Mouse (Mus musculus) kidney, embryonic 16.5 days (tissue): ENCODE measurements around the gene Nme6. TPM values are rescaled to one million over a fixed set of nuclear protein-coding genes. Genes with fewer than 3 reads are reported as not detected.
"Not testable (repeated sequence)": the region's sequence is repeated elsewhere in the genome, so short reads cannot be mapped to it uniquely, and the experiment has no call there.

Source experiments
- ATAC-seq: fragments of 200-750 bp; cut with Nextera tagmentation; 2 replicates; pipeline ENCODE4 v1.8.0; 2017; ENCODE audit warnings: moderate TSS enrichment; ENCODE audit not compliant: low FRiP score, low TSS enrichment
- H3K27ac ChIP-seq: fragments of 300-500 bp; sonication (generic); 2 replicates; pipeline ENCODE4 v1.5.1; 2014; ENCODE audit warnings: low read length
- H3K27me3 ChIP-seq: fragments of 300-500 bp; sonication (generic); 2 replicates; pipeline ENCODE4 v1.6.1; 2014; ENCODE audit warnings: low read length, control low read depth, mixed read lengths; ENCODE audit not compliant: insufficient read depth
- H3K36me3 ChIP-seq: fragments of 300-500 bp; sonication (generic); 2 replicates; pipeline ENCODE4 v1.6.1; 2014; ENCODE audit warnings: low read length, control low read depth, mixed read lengths; ENCODE audit not compliant: insufficient read depth
- H3K4me1 ChIP-seq: fragments of 300-500 bp; sonication (generic); 2 replicates; pipeline ENCODE4 v1.6.1; 2014; ENCODE audit warnings: low read length, control low read depth, mixed read lengths; ENCODE audit not compliant: insufficient read depth
- H3K4me2 ChIP-seq: fragments of 300-500 bp; sonication (generic); replicated peaks from 2 replicates; pipeline ENCODE4 v1.6.1; 2014; ENCODE audit warnings: low read depth, low read length
- H3K4me3 ChIP-seq: fragments of 300-500 bp; sonication (generic); 2 replicates; pipeline ENCODE4 v1.5.1; 2014; ENCODE audit warnings: mild to moderate bottlenecking, low read length
- H3K9ac ChIP-seq: fragments of 300-500 bp; sonication (generic); replicated peaks from 2 replicates; pipeline ENCODE4 v1.6.1; 2014; ENCODE audit warnings: low read length
- H3K9me3 ChIP-seq: fragments of 300-500 bp; sonication (generic); 2 replicates; pipeline ENCODE4 v1.6.1; 2016; ENCODE audit warnings: low read length, control low read depth
- WGBS: fragments of 180-500 bp; shearing (Covaris S2); extraction: QIAGEN DNeasy Blood & Tissue Kit; methylation state at CpG from one replicate; pipeline ENCODE4 v1.1.7; 2014; 5-methylcytosine and 5-hydroxymethylcytosine counted together
- polyA plus RNA-seq: library from polyadenylated mRNA; unstranded; fragments of >200 nt; fragmentation: Nextera tagmentation; extraction: Ambion mirVana; gene quantifications from 2 replicates; pipeline ENCODE4 v1.2.1, GENCODE M21; 2015

Gene Nme6
- polyA plus RNA-seq = 77.8 and 79.1 TPM in 2 replicates

DNA sequence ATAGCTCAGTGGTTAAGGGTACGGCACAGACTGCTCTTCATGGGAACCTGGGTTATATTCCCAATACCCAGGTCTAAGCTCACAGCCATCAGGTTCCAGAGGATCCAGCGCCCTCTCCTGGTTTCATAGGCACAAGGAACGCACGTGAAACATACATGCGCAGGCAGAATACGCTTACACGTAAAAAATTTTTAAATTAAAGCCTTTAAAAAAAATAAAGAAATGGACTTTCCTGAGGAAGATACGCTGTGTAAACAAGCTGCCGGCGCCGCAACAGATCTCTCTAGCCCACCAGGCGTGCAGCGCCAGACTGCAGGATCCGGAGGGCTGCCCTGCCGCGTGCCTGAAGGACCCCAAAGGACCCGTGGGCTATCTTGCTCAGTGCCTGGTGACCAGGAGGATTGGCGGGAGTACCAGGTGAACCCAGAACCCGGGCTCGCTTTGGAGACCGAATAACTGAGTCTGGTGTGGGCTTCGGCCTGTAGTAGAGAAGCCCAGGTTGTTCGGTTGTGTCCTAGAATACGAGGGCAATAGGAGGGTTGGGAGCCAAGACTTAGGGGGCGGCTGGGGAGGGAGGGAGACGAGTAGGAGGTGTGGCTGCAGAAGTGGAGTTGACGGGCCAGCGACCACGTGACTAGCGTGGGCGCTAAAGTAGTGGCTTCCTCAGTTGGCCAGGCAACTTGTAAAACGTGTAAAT is at the start of gene Nme6:
TSS of gene Nme6 (plus strand) at position 359 of the 697 bp plus-strand sequence.
- Histone ChIP-seq H3K36me3 (peaks cover 13% of the 10 kb centered on the region), H3K27me3 (no peaks in the 10 kb centered on the region), H3K4me1 (peaks cover 8% of the 10 kb centered on the region), H3K4me3 (peak within 1 kb of the TSS; percentile 61), H3K27ac (peak within 1 kb of the TSS; percentile 76), H3K4me2 (peak within 1 kb of the TSS; percentile 82), H3K9ac (peak within 1 kb of the TSS; percentile 76), H3K9me3 (no peaks in the 10 kb centered on the region)
- ATAC-seq = peak; percentile 98
- WGBS = under 1% methylated on average over 32 of the region's 32 CpGs

DNA sequence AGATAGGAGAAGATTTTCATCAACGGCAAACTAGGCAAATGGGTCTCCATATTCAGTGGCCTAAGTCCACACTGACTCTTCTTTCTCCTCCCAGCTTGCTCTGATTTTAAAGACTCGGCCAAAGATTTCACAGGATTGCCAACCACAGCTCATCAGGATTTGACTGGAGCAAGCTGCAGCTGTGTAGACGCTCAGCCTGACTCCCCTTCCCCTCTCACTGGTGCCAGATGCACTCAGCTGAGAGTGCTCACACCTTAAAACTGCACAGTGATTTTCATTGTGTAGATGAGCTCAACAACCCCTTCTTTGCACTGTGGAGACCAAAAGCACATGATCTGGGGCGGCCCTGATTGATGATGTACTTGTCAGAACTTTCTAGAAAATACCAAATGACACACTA is 42.0 kb upstream of the Nme6 start, which contains the start of gene Fbxw27:
TSS of gene Fbxw27 (minus strand) at position 101 of the 400 bp plus-strand sequence.
- not testable (repeated sequence) for H3K9ac ChIP-seq, H3K27ac ChIP-seq, H3K4me2 ChIP-seq

DNA sequence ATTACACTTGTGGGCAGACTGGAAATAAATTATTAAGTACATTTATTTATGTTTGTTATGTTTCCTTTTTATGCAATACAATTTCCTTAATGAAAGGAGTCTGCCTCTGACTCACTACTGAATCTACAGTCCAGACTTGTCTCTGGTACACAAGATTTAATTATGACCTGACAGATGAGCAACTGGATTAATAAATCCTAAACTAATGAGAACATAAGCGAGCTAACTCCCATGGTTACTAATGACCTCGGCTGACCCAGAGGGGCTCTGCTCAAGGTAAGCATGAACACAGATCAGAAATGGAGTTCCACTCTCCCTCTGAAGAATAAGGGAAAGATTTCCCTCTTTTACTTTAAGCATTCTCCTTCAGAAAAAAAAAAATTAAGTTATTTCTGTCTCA is 37.3 kb upstream of the Nme6 start:
- no peak overlapping the region for H3K4me2 ChIP-seq
- H3K9ac ChIP-seq = no peak overlapping the region
- ATAC-seq = no peak
- no peaks in the 10 kb centered on the region for H3K36me3 ChIP-seq
- H3K27ac ChIP-seq = no peak overlapping the region
- H3K4me1 ChIP-seq = no peaks in the 10 kb centered on the region
- H3K27me3 ChIP-seq = no peaks in the 10 kb centered on the region
- no peak overlapping the region for H3K4me3 ChIP-seq
- H3K9me3 ChIP-seq = no peaks in the 10 kb centered on the region
- 52% methylated on average over 2 of the region's 2 CpGs for WGBS

More for the DNA sequence above, 42.0 kb upstream of the Nme6 start, which contains the start of gene Fbxw27:
- not testable (repeated sequence) for ATAC-seq, H3K27me3 ChIP-seq, H3K9me3 ChIP-seq, H3K36me3 ChIP-seq, H3K4me3 ChIP-seq, H3K4me1 ChIP-seq
- WGBS = 81% methylated on average over 4 of the region's 4 CpGs

DNA sequence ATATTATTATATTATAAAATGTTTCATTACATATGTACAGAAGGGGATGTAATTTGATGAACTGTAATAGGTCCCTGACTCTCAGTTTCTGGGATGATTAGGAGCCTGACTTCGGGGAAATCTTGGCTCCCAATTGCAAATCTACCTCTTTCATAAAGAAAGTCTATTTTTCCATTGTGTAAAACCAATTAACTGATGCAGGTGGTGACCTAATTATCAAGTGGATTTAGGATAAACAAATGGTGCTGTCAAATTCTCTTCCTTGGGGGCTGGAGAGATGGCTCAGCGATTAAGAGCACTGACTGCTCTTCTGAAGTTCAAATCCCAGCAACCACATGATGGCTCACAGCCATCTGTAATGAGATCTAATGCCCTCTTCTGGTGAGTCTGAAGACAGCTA is 36.7 kb upstream of the Nme6 start:
- H3K9me3 ChIP-seq = no peaks in the 10 kb centered on the region
- no peak overlapping the region for H3K4me2 ChIP-seq
- ATAC-seq = no peak
- no peaks in the 10 kb centered on the region for H3K27me3 ChIP-seq
- no peak overlapping the region for H3K27ac ChIP-seq
- no peaks in the 10 kb centered on the region for H3K4me1 ChIP-seq
- no peak overlapping the region for H3K4me3 ChIP-seq
- no peaks in the 10 kb centered on the region for H3K36me3 ChIP-seq
- WGBS = 79% methylated on average over 2 of the region's 2 CpGs
- H3K9ac ChIP-seq = no peak overlapping the region

DNA sequence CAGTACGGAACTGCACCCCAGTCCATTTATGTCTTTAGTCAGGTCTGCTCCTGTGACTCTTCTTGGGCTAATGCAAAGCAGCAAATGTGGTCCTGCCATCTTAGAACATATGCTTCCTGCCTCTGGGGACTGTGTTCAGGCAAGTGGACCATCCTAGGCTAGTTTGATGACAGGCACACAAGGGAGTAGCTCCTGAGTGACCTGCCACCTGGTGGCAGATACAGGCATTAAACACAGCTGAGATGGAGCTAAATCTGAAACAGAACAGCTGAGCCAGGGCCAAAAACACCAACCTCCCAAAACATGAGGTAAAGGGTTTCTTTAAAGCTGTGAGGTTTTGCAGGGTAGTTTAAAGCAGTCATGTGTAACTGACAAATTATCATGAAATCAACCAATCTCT is 34.5 kb upstream of the Nme6 start:
- ATAC-seq = no peak
- Histone ChIP-seq H3K4me3 (no peak overlapping the region), H3K4me2 (no peak overlapping the region), H3K4me1 (no peaks in the 10 kb centered on the region), H3K36me3 (no peaks in the 10 kb centered on the region), H3K27ac (no peak overlapping the region), H3K9ac (no peak overlapping the region), H3K27me3 (no peaks in the 10 kb centered on the region), H3K9me3 (no peaks in the 10 kb centered on the region)
- 93% methylated on average over 1 of the region's 1 CpGs for WGBS

DNA sequence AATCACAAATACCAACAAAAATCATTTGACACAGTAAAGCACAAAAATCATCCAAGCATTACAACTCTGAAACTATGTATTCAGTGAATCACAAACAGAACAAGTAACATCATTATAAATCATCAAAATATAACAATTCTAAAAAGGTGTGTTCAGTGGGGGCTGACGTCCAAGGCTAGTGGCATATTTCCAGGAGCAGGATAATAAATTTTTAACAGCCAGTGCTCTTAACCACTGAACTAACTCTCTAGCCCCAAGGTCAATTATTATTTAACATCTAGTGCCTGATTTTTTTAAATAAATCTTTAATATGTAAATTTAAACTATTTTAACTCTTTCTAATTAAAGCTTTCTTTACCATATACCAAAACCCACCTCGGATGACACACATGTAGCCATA is 27.0 kb upstream of the Nme6 start:
- H3K36me3 ChIP-seq, H3K4me3 ChIP-seq, ATAC-seq, H3K9ac ChIP-seq, H3K27me3 ChIP-seq, H3K9me3 ChIP-seq, H3K4me2 ChIP-seq, H3K27ac ChIP-seq: not testable (repeated sequence)
- H3K4me1 ChIP-seq = peaks cover 24% of the 10 kb centered on the region
- 56% methylated on average over 2 of the region's 2 CpGs for WGBS

DNA sequence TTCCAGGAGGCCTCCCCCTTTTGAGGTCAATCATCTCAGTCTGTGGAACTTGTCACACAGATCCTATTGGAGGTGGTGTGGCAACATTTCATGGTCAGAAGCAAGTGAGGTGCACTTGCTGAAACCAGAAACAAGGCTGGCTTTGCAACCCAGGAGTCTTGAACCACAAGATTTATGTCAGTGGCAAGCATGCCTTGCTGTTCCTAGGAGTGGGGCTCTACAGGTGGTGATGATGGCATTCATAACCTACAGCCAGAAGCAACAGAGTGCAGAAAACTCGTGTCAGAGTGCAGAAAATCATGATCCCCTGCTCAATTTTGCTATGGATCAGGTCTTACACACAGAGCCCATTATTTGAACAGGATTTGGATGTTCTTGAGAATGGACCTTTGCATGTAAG is 26.3 kb upstream of the Nme6 start:
- 26% methylated on average over 1 of the region's 1 CpGs for WGBS

DNA sequence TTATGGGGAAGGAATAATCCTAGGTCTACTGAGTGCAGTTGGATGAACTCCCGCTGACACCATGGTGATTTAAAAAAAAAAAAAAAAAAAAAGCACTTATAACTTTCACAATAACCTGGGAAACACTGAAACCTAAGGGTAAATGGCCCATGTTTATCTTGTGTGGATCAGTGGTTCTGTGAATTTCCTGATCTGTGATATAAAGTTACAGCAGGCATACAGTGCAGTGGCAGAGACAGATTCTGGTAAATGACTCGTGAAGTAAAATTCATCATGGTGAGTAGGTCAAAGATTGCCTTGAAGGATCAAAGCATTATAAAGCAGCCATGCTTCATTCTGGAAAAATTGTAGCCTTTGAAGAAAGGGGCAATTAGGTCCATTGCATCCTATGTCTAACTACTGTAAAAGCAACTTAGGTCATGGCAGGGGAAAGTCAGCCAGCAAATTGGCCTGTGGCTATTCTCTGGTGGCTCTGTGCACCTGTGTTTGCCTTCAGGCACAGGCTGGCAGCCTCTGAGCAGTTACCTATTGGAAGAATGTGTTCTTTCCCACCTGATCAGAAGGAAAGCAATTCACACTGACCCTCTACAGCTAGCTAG is 25.8 kb upstream of the Nme6 start:
- Histone ChIP-seq H3K4me3 (no peak overlapping the region), H3K4me1 (peaks cover 24% of the 10 kb centered on the region), H3K9ac (no peak overlapping the region), H3K9me3 (0 out of 2 replicates have a peak, but pooled peaks cover 3% of the 10 kb centered on the region), H3K4me2 (no peak overlapping the region), H3K36me3 (no peaks in the 10 kb centered on the region), H3K27me3 (no peaks in the 10 kb centered on the region), H3K27ac (peak overlapping the region; percentile 86)
- peak; percentile 85 for ATAC-seq
- 27% methylated on average over 2 of the region's 2 CpGs for WGBS

More for the DNA sequence above, 26.3 kb upstream of the Nme6 start:
- Histone ChIP-seq H3K4me2 (no peak overlapping the region), H3K4me1 (peaks cover 24% of the 10 kb centered on the region), H3K27ac (peak overlapping the region; percentile 86), H3K27me3 (no peaks in the 10 kb centered on the region), H3K9me3 (0 out of 2 replicates have a peak, but pooled peaks cover 3% of the 10 kb centered on the region), H3K4me3 (no peak overlapping the region), H3K9ac (no peak overlapping the region), H3K36me3 (no peaks in the 10 kb centered on the region)
- peak; percentile 69 for ATAC-seq

DNA sequence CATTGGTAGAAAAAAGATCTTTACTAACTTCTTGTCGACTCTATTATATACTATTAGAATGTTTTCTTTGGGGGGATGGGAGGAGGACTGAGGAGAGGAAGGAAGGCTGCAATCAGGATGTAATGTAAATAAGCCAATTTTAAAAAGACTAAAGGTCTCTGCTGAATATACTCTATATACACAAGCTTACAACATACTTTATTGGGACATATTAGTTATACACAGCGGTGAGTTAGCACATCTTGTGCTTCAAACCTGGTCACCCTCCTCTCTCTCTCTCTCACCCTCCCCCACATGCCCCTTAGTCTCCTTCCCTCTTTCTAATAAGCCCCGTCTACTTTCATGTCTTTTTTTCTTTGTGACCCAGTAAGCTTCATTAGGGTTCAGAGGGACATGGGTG is 24.7 kb upstream of the Nme6 start:
- Histone ChIP-seq H3K9me3 (0 out of 2 replicates have a peak, but pooled peaks cover 3% of the 10 kb centered on the region), H3K9ac (no peak overlapping the region), H3K4me1 (peaks cover 30% of the 10 kb centered on the region), H3K36me3 (no peaks in the 10 kb centered on the region), H3K27me3 (no peaks in the 10 kb centered on the region), H3K4me2 (peak overlapping the region; percentile 25), H3K27ac (peak overlapping the region; percentile 85), H3K4me3 (no peak overlapping the region)
- ATAC-seq = peak; percentile 35; the same call in 1 of the 2 replicates
- WGBS = 9% methylated on average over 3 of the region's 3 CpGs

DNA sequence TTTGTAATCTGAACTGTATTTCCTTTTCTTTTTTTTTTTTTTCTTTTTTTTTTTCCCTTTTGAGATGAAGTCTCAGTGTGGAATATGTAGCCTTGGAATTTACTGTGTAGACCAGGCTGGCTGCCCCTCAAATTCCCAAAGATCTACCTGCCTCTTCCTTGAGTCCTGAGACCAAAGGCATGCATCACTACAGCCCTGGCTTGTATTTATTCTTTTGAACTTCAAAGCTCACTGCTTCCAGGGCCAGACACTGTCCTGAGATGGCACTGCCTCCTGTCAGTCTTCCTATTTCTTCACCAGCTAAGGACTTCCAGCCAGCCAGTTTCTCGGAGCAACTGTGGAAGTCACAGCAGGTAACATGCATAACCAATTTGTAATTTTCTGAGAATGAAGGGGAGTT is 20.6 kb upstream of the Nme6 start, which contains the start of gene Spink8:
TSS of gene Spink8 (plus strand) at position 301 of the 400 bp plus-strand sequence.
- Histone ChIP-seq H3K27me3 (no peaks in the 10 kb centered on the region), H3K4me1 (peaks cover 24% of the 10 kb centered on the region), H3K4me3 (no peak within 1 kb of the TSS), H3K27ac (no peak within 1 kb of the TSS), H3K9ac (no peak within 1 kb of the TSS), H3K36me3 (no peaks in the 10 kb centered on the region), H3K9me3 (no peaks in the 10 kb centered on the region), H3K4me2 (no peak within 1 kb of the TSS)
- no peak for ATAC-seq
- whole genome bisulfite sequencing = 46% methylated on average over 1 of the region's 1 CpGs
